Mouse (Mus musculus) R1 (cell line): Measurements from ENCODE around the gene Ugt3a1.
"Not testable (repeated sequence)": the region's sequence is repeated elsewhere in the genome, so short reads cannot be mapped to it uniquely, and the experiment has no call there.

ENCODE experiments used
- DNase-seq: peaks from one replicate; pipeline ENCODE4 v3.0.0-alpha.2; 2018; ENCODE audit warnings: low read depth, low spot score

Ugt3a1 gene

DNA sequence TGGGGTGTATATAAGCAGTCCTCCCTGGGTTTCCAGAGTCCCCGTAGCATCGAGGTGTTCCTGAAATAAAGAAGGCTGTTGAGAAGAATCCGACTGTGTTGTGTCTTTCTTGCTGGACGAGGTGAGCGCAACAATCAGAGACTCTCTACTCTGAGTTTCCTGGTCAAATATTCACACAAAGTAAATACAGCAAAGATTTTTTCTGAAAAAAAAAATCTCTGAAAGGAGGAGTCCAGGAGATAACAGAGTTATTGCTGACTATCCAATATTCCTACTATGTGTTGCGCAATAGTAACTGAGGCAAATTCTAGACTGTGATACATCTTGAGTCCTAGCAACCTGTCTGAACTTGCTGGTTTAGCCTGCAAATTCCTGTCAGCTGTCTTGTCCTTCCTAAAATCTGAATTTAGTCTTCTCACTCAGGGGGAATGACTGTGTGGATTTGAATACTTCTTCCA, at the start of gene Ugt3a1:
Ugt3a1 (plus strand) TSS at position 51 of the 458 bp plus-strand sequence.
- DNase-seq = no peak

DNA sequence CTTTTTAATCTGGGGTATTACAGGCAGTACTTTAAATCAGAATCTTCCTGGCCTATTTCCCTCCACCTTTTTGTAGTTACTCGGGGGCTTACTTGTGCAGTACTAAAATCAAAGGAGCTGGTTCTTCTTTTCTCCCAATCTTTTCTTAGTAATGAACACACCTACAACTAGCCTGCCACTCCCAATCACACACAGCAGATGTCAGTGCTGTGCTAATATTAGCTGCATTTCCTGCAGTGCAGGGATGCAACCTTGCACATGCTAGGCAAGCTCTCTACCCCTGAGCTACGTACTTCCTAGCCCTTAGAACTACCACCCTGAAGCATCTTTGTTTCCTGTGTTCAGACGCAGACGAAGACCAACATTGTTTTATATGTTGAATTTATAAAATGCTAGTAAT, 45.8 kb upstream of the Ugt3a1 start:
- DNase-seq = not testable (repeated sequence)

DNA sequence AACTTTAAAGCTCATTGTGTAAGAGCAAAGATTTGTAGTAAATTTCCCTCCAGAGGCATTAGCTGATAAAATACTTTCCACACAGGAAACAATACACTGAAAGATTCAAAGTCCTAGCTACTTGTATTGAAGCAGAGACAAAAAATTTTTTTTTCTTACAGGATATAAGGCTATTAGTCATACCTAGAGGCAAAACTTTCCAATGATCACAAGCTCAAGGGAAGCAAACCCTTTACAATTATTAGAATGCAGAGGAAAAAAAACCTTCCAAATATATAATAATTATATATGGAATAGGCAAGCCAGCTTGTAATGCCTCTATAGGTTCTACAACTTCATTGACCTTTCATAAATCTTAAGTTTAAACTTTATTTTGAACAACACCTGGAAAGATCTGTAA, 30.3 kb upstream of the Ugt3a1 start:
- no peak for DNase-seq

- DNase-seq = no peak
Measured at GRCm38 (mm10) chr15:9252891-9253290, 23.8 kb upstream of the Ugt3a1 start.

DNA sequence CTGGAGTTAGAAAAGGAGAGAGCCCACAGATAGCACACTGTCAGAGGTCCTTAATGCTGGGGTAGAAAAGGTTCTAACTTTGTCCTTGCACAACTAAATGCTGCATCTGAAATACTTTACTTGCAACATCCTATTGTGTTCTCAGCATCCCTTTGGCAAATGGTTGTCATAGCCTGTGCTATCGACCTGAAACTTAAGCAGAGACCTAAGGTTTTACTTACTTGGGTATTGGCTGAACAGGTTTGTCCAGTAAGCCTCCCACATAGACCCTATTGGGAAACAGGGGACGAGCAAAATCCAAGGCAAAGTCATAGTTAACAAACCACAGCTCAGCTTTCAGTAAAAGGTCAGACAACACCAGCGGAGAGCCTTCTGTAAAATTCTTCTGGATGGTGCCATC, 16.1 kb upstream of the Ugt3a1 start:
- no peak for DNase-seq

GRCm38 (mm10) chr15:9271876-9272275, 4.8 kb upstream of the Ugt3a1 start:
- no peak for DNase-seq

DNA sequence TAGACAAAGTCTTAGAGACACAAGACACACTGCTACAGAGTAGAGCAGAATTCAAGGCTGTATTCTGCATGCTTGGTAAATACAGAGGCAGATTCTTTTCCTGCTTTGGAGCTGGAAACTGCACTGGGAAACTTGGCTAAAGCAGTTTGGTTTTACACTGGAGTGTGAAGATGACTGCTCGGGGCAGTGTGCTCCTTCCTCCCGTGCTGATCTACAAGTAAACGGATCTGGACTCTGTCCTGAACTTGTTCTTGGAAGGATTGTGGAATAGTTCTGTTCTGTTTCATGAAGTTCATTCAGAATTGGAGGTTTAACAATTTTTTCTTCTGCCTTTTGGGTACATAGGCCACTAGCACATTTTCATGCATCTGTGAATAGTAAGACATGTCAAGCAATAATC, 2.3 kb downstream of the Ugt3a1 start:
- no peak for DNase-seq

GRCm38 (mm10) chr15:9279596-9279995, 2.9 kb downstream of the Ugt3a1 start:
- DNase-seq = no peak

DNA sequence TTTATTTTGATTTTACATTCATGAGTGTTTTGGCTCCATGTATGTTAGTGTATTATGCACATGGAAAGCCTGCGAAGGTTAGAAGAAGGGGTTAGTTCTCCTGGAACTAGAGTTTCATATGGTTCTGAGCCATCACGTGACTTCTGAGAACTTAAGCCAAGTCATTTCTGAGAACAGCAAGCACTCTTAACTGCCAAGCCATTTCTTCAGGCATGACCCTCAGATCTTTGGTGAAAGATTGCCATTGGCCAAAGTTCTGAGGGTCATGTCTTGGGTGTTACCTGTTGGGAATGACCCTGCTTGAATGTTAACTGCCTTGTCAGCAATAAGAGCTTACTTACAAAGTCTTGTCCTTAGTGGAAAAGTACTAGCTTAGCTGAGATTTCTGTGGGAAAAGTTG, 6.5 kb downstream of the Ugt3a1 start:
- DNase-seq = no peak

- no peak for DNase-seq
Measured at GRCm38 (mm10) chr15:9289660-9290059, 13.0 kb downstream of the Ugt3a1 start.

GRCm38 (mm10) chr15:9305978-9306692, 29.4 kb downstream of the Ugt3a1 start:
- DNase-seq = no peak

DNA sequence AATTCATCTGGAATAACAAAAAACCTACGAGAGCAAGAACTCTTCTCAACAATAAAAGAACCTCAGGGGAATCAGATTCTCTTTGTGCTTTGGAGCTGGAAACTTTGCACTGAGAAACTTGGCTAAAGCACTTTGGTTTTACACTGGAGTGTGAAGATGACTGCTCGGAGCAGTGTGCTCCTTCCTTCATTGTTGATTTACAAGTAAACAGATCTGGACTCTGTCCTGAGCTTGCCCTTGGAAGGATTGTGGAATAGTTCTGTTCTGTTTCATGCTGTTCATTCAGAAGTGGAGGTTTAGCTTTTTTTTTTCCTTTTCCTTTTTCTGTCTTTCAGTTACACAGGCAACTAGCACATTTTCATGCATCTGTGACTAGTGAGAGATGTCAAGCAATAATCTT, 57.9 kb downstream of the Ugt3a1 start:
- DNase-seq = peak; percentile 12

DNA sequence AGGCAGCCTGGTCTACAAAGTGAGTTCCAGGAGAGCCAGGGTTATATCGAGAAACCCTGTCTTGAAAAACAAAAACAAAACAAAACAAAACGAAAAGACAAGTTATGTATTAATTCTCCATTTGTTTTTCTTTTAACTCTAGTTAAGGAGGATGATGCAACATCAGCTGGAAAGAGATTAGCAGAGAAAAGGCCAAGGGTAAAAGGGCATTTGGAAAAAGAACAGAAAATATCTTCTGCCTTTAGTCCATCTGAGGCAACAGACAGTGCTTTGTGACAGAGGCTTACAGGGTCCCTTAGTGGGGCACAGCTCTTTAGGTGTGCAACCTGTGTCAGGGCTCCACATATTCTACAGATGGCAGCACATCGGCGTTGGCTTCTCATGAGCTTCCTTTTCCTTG, 58.7 kb downstream of the Ugt3a1 start, which contains the start of gene Ugt3a2:
Ugt3a2 (plus strand) TSS at position 210 of the 400 bp plus-strand sequence.
- no peak for DNase-seq

DNA sequence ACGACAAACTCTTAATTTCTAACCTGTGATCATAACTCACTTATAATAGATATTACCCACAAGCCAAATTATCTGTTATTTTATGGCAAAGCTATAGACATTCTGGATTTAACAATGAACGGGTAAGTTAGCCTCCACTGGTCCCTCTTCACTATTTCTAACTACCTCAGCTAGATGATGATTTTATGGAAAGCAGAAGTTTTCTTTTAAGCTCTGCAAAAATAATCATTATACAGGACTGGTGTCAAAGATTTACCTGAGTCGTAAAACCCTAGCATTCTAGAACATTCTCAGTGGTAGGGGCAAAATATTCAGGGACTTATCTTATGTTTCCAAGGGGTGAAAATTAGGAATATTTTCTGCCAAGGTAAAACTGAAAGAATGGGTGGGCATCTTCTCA, 59.9 kb downstream of the Ugt3a1 start:
- no peak for DNase-seq

DNA sequence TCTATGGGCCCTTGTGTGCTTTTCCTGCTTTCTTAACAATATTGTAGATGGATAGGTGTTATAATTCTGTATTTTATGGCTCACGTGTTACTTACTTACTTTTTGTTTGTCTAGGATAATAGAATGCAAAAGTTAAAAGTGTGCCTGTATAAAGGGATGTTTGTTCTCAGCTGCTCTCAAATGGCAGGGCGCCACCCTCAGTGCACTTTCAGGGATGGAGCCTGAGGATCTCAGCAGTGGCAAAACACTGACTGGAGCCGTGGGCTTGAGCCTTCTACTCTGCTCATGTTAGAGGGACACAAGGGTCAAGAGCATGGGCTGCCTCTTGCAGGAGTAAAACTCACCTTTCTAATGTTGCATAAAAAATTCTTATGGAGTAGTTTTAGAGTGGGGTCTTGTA, 60.3 kb downstream of the Ugt3a1 start:
- DNase-seq = no peak

DNA sequence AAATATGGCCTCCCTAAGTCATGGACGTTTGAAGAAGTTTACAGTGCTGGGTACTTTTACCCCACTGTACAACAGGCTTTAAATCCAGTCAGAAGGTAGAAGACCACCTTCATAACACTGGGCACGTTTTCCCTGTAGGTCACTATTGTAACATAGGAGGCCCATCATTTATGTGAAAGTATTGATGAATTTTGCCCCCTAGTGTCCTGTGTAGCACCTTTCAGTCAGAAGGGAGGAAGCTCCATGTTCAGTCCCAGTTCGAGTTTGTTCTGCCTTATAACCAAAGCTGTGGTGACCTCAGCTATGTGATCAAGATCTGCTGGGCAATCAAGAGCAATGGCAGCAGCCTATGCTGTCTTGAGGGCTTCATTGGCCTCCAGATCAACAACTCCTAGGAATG, 72.1 kb downstream of the Ugt3a1 start:
- DNase-seq = peak; percentile 25

GRCm38 (mm10) chr15:9362801-9363200, 86.1 kb downstream of the Ugt3a1 start:
- DNase-seq = peak; percentile 63
